Mouse (Mus musculus) neural tube, embryonic 13.5 days (tissue): ENCODE measurements around the gene Dmrtc1a. TPM values are rescaled to one million over a fixed set of nuclear protein-coding genes. Genes with fewer than 3 reads are reported as not detected.

Source experiments
- polyA plus RNA-seq: library from polyadenylated mRNA; unstranded; fragments of >200 nt; fragmentation: Nextera tagmentation; extraction: Ambion mirVana; gene quantifications from 2 replicates; pipeline ENCODE4 v1.2.1, GENCODE M21; 2015

Gene Dmrtc1a
- polyA plus RNA-seq, 1 experiment from 2014 or later, result 2.1 TPM

Other genes starting within 250 kb of the Dmrtc1a start
- not detected in 2 replicates for gene Gm3880, start 221.7 kb downstream of the Dmrtc1a start, polyA plus RNA-seq
- gene Gm9112, start 201.1 kb downstream of the Dmrtc1a start, polyA plus RNA-seq, result not detected in 2 replicates
- gene Dmrtc1b, start 200.8 kb downstream of the Dmrtc1a start, polyA plus RNA-seq, result not detected in 2 replicates
- not detected in 2 replicates for gene Dmrtc1c1, start 105.7 kb downstream of the Dmrtc1a start, polyA plus RNA-seq
- gene Dmrtc1c2, start 54.1 kb downstream of the Dmrtc1a start, polyA plus RNA-seq, result not detected in 2 replicates
- not detected in 2 replicates for gene 1700031F05Rik, start 40.7 kb downstream of the Dmrtc1a start, polyA plus RNA-seq
- not detected in 2 replicates for gene 1700011M02Rik, start 218 bp upstream of the Dmrtc1a start, polyA plus RNA-seq
- not detected in 2 replicates for gene 1700018G05Rik, start 19.7 kb upstream of the Dmrtc1a start, polyA plus RNA-seq